ENCODE assay signal across 16 mouse cellular contexts in genomic region chr12:11999199-11999598, GRCm38 (mm10).
DNase-seq lines count a peak whose midpoint lies in the region; ATAC-seq lines count a peak whose summit lies in the region.
"Had no signal": no experiment of that assay in that cellular context is flagged by ENCODE, and none has a peak within 500 bp of the region (broad histone marks: within the 10 kb centered on the region; RNA-seq: fewer than 3 reads in every experiment).

No protein-coding gene starts in this region.

- no peak for DNase-seq in frontal cortex, postnatal 14 days (ENCODE audit: low spot score in 2 of 2)
- DNase-seq: adrenal gland, adult 2 months; adrenal gland, adult 8-10 months; adrenal gland, postnatal 10 days; adrenal gland, postnatal 14 days; adrenal gland, postnatal 25 days; adrenal gland, postnatal 36 days; B cell, adult 2 months; cerebellum, adult 11 months; cerebellum, adult 11-12 months; cerebellum, adult 18-20 months; cerebellum, adult 2 months had no signal

- ATAC-seq in frontal cortex, adult (ENCODE audit: low TSS enrichment), result peak; percentile 91
- ATAC-seq: activated CD4-positive, CD25-positive, alpha-beta regulatory T cell, adult 4 months; CD4-positive, CD25-positive, alpha-beta regulatory T cell, adult 4 months; Patski had no signal
